Mouse (Mus musculus): ENCODE data around the gene Sars.

Sars gene

GRCm38 (mm10) chr3:108423844-108424801, 20.9 kb downstream of the Sars start:
- peak; percentile 81 for DNase-seq

- DNase-seq, result no peak
Observed at GRCm38 (mm10) chr3:108423006-108423405, 22.0 kb downstream of the Sars start.

GRCm38 (mm10) chr3:108415831-108416223, 29.2 kb downstream of the Sars start:
- DNase-seq, result peak; percentile 86

GRCm38 (mm10) chr3:108414857-108415830, 29.9 kb downstream of the Sars start, which contains the start of gene Celsr2:
TSS of gene Celsr2 (minus strand) at chr3:108415552.
- peak; percentile 49 for DNase-seq

- DNase-seq, result peak; percentile 39
Observed at GRCm38 (mm10) chr3:108413634-108414360, 31.2 kb downstream of the Sars start.

GRCm38 (mm10) chr3:108411754-108412121, 33.3 kb downstream of the Sars start:
- peak; percentile 88 for DNase-seq

- DNase-seq, result peak; percentile 45
Observed at GRCm38 (mm10) chr3:108411026-108411753, 33.8 kb downstream of the Sars start.

- peak; percentile 49 for DNase-seq
Observed at GRCm38 (mm10) chr3:108410359-108410714, 34.7 kb downstream of the Sars start.

- peak; percentile 62 for DNase-seq
Observed at GRCm38 (mm10) chr3:108409656-108410358, 35.2 kb downstream of the Sars start.

- DNase-seq, result no peak
Observed at GRCm38 (mm10) chr3:108408517-108409008, 36.4 kb downstream of the Sars start.

GRCm38 (mm10) chr3:108406306-108406885, 38.6 kb downstream of the Sars start:
- no peak for DNase-seq

GRCm38 (mm10) chr3:108405536-108406305, 39.3 kb downstream of the Sars start:
- peak; percentile 48 for DNase-seq

GRCm38 (mm10) chr3:108402528-108402920, 42.5 kb downstream of the Sars start:
- DNase-seq, result peak; percentile 65

GRCm38 (mm10) chr3:108401692-108402527, 43.1 kb downstream of the Sars start:
- peak; percentile 97 for DNase-seq

- DNase-seq, result peak; percentile 56
Observed at GRCm38 (mm10) chr3:108400442-108400841, 44.6 kb downstream of the Sars start.

- DNase-seq, result peak; percentile 18
Observed at GRCm38 (mm10) chr3:108398281-108398680, 46.7 kb downstream of the Sars start.

GRCm38 (mm10) chr3:108392793-108393192, 52.2 kb downstream of the Sars start:
- no peak for DNase-seq

GRCm38 (mm10) chr3:108392299-108392698, 52.7 kb downstream of the Sars start:
- no peak for DNase-seq

GRCm38 (mm10) chr3:108389111-108389545, 55.9 kb downstream of the Sars start:
- peak; percentile 94 for DNase-seq
